Mouse (Mus musculus) CH12F3 (cell line): Measurements from ENCODE around the gene Caly.

Experiments
- in situ Hi-C: fragments of 300-500 bp; cut with MboI; formaldehyde crosslinking; loops from 2 replicates; pipeline ENCODE4 v1.14.3; 2020; ENCODE audit warnings: low sequenced_read_pairs

Gene Caly

GRCm38 (mm10) chr7:140045546-140045945, 36.8 kb downstream of the Caly start:
- in situ Hi-C loops, result no loop called here

DNA sequence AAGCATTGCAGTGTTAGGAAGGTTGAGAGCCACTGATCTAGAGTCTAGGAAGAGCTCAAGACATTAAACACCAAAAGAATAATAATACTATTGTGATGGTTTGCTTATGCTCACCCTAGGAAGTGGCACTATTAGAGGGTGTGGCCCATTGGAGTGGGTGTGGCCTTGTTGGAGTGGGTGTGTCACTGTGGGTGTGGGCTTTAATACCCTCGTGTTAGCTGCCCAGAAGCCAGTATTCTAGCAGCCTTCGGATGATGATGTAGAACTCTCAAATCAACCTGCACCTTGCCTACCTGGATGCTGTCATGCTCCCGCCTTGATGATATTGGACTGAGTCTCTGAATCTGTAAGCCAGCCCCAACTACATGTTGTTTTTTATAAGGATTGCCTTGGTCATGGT, 39.6 kb downstream of the Caly start:
- in situ Hi-C loops, result no loop called here

- in situ Hi-C loops, result no loop called here
Measured at GRCm38 (mm10) chr7:140037171-140037555, 45.2 kb downstream of the Caly start.

- in situ Hi-C loops, result no loop called here
Measured at GRCm38 (mm10) chr7:140036281-140037170, 45.8 kb downstream of the Caly start, which contains the start of the genes Zfp511 and Tubgcp2. Gene Zfp511, plus strand, starts transcription at chr7:140036391. Gene Tubgcp2, minus strand, starts transcription at chr7:140036669.

GRCm38 (mm10) chr7:140035456-140035855, 46.9 kb downstream of the Caly start:
- in situ Hi-C loops, result no loop called here

- in situ Hi-C loops, result no loop called here
Measured at GRCm38 (mm10) chr7:140033386-140033785, 49.0 kb downstream of the Caly start.

DNA sequence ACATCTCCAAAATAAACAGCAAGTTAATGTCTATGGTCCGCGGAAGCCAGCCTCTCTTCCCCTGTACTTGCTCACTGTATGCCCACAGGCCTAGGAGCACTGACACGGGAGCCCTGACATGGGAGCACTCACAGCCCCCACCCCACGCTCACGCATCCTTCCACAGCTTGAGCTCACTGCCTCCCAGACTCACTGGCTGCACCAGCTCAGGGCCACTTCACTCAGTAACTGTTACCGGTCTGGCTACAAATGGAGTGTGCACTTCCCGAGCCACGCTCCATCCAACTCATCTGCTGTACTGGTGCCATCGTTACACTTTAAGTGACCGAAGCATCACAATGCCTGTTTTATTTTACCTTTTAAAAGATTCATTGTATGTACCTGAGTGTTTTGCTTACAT, 50.0 kb downstream of the Caly start:
- in situ Hi-C loops, result no loop called here

- in situ Hi-C loops, result no loop called here
Measured at GRCm38 (mm10) chr7:140031771-140032170, 50.6 kb downstream of the Caly start.
